Mouse (Mus musculus): ENCODE results near the gene 2010109A12Rik. TPM values are rescaled to one million over a fixed set of nuclear protein-coding genes. Genes with fewer than 3 reads are reported as not detected.

2010109A12Rik gene
- polyA plus RNA-seq, 1 experiment from 2014 or later, result 1.1 TPM

DNA sequence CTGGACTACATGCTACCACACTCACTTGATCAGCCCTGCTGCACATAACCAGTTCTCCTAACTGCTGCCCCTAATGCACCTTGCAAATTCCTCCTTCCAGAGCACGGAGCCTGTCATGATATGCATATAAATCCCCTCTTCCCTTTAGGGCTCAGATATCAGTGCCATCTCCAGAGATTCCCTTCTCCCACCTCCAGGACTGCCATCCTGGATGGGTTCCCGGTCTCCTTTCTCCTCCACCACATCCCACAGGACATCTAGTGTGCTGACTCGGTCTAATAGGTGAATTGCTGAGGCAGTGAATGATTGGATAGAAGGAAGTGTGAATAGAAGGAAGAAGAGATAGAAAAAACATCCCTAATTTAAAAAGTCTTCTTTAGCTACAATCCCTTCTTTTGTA, 25.4 kb downstream of the 2010109A12Rik start:
- DNase-seq (ENCODE audit: low spot score) (no peak), ATAC-seq (ENCODE audit: low FRiP score, low TSS enrichment) (no peak)
- Histone ChIP-seq H3K4me1 (replicated peaks; ENCODE audit: control insufficient read depth, insufficient read depth) (no peaks in the 10 kb centered on the region), H3K4me3 (ENCODE audit: low read depth, low read length) (no peak overlapping the region), H3K9me3 (ENCODE audit: control insufficient read depth, low read length) (no peaks in the 10 kb centered on the region), H3K27ac (replicated peaks) (no peak overlapping the region), H3K27me3 (ENCODE audit: control insufficient read depth, insufficient read depth, low read length) (no peaks in the 10 kb centered on the region), H3K9ac (ENCODE audit: low read length) (no peak overlapping the region), H3K36me3 (ENCODE audit: control insufficient read depth, insufficient read depth, low read length) (no peaks in the 10 kb centered on the region), H3K4me2 (replicated peaks; ENCODE audit: low read depth) (no peak overlapping the region)
- WGBS, result 63% methylated on average over 3 of the region's 3 CpGs
- TF ChIP-seq CTCF (IDR thresholded peaks at IDR 0.05; ENCODE audit: low read depth), result no peak
- TF ChIP-seq EP300 (optimal IDR thresholded peaks at IDR 0.05), result no peak

DNA sequence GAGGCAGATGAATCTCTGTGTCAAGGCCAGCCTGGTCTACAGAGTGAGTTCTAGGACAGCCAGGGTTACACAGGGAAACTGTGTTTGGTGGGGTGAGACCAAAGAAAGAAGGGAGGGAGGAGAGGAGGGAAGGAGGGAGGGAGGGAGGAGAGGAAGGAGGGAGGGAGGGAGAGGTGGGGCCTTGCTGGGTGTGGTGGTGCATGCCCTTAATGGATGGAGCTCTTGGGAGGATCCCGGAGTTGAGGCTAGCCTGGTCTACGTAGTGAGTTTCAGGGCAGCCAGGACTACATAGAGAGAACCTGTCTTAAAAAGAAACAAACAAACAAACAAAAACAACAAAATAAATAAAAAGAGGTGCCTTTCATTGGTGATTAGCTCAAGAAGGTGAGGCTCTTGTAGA, 26.5 kb downstream of the 2010109A12Rik start:
- 76% methylated on average over 2 of the region's 2 CpGs for WGBS
- Histone ChIP-seq H3K4me2 (replicated peaks; ENCODE audit: low read depth) (no peak overlapping the region), H3K4me1 (replicated peaks; ENCODE audit: control insufficient read depth, insufficient read depth) (no peaks in the 10 kb centered on the region), H3K36me3 (ENCODE audit: control insufficient read depth, insufficient read depth, low read length) (no peaks in the 10 kb centered on the region), H3K9me3 (ENCODE audit: control insufficient read depth, low read length) (no peaks in the 10 kb centered on the region), H3K27me3 (ENCODE audit: control insufficient read depth, insufficient read depth, low read length) (no peaks in the 10 kb centered on the region), H3K27ac (replicated peaks) (no peak overlapping the region), H3K9ac (ENCODE audit: low read length) (no peak overlapping the region), H3K4me3 (ENCODE audit: low read depth, low read length) (no peak overlapping the region)
- TF ChIP-seq CTCF (IDR thresholded peaks at IDR 0.05; ENCODE audit: low read depth), result no peak
- no peak for TF ChIP-seq EP300 (optimal IDR thresholded peaks at IDR 0.05)
- ATAC-seq (ENCODE audit: low FRiP score, low TSS enrichment) (no peak), DNase-seq (ENCODE audit: low spot score) (no peak)

- H3K27me3 ChIP-seq (ENCODE audit: control insufficient read depth, insufficient read depth, low read length), result no peaks in the 10 kb centered on the region
- no peak overlapping the region for H3K27ac ChIP-seq (replicated peaks)
- TF ChIP-seq CTCF (IDR thresholded peaks at IDR 0.05; ENCODE audit: low read depth) (no peak), EP300 (optimal IDR thresholded peaks at IDR 0.05) (no peak)
- 72% methylated on average over 4 of the region's 4 CpGs for WGBS
- no peak for ATAC-seq (ENCODE audit: low FRiP score, low TSS enrichment)
- no peak overlapping the region for H3K4me3 ChIP-seq (ENCODE audit: low read depth, low read length)
- no peak overlapping the region for H3K9ac ChIP-seq (ENCODE audit: low read length)
- no peak for DNase-seq (ENCODE audit: low spot score)
- no peaks in the 10 kb centered on the region for H3K9me3 ChIP-seq (ENCODE audit: control insufficient read depth, low read length)
- H3K36me3 ChIP-seq (ENCODE audit: control insufficient read depth, insufficient read depth, low read length), result no peaks in the 10 kb centered on the region
- H3K4me1 ChIP-seq (replicated peaks; ENCODE audit: control insufficient read depth, insufficient read depth), result no peaks in the 10 kb centered on the region
- no peak overlapping the region for H3K4me2 ChIP-seq (replicated peaks; ENCODE audit: low read depth)
These were observed 27.8 kb downstream of the 2010109A12Rik start for GRCm38 (mm10) chr5:93234130-93234529.

DNA sequence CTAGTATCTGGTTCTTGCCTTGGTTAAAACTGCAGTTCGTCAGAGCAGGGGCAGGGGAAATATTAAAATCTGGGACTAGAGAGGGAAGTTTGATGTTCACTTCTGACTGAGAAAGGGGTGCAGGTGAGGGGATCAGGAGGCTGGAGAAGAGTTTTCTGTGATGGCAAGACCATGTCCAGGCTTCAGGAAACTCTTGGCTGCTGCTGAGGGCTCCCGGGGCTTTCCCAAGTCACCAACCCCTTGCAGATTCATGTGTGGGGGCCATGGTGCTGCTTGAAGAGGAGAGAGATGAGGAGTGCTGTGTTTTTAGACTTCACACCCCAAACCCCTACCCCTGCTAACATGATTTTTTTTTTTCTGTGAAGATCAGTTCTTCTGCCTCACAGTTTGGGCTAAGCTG, 28.3 kb downstream of the 2010109A12Rik start:
- ATAC-seq (ENCODE audit: low FRiP score, low TSS enrichment), result no peak
- Histone ChIP-seq H3K4me1 (replicated peaks; ENCODE audit: control insufficient read depth, insufficient read depth) (no peaks in the 10 kb centered on the region), H3K27me3 (ENCODE audit: control insufficient read depth, insufficient read depth, low read length) (no peaks in the 10 kb centered on the region), H3K27ac (replicated peaks) (no peak overlapping the region), H3K4me2 (replicated peaks; ENCODE audit: low read depth) (no peak overlapping the region), H3K36me3 (ENCODE audit: control insufficient read depth, insufficient read depth, low read length) (no peaks in the 10 kb centered on the region), H3K9me3 (ENCODE audit: control insufficient read depth, low read length) (no peaks in the 10 kb centered on the region), H3K4me3 (ENCODE audit: low read depth, low read length) (no peak overlapping the region), H3K9ac (ENCODE audit: low read length) (no peak overlapping the region)
- 91% methylated on average over 2 of the region's 2 CpGs for WGBS
- no peak for DNase-seq (ENCODE audit: low spot score)
- no peak for TF ChIP-seq CTCF (IDR thresholded peaks at IDR 0.05; ENCODE audit: low read depth)
- no peak for TF ChIP-seq EP300 (optimal IDR thresholded peaks at IDR 0.05)

DNA sequence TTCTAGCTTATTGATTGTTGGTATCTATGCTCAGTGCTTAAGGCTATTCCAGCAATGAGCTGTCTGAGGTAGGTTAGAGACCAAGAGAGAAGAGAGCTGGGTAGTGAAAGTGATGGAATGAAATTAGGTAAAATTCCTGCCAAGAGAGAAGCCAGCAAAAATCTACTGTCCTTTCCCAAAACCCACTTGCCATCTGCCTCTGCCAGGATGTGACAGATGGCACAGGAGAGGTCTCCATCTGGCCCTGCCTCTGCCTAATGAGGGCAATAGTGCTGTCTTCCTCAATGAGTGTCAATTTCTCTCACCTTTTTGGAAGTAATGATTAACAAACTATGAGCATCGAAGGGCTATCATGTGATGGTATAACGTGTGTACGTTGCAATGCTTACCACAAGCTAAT, 29.6 kb downstream of the 2010109A12Rik start:
- no peak for TF ChIP-seq CTCF (IDR thresholded peaks at IDR 0.05; ENCODE audit: low read depth)
- TF ChIP-seq EP300 (optimal IDR thresholded peaks at IDR 0.05), result no peak
- H3K4me2 ChIP-seq (replicated peaks; ENCODE audit: low read depth), result no peak overlapping the region
- H3K9ac ChIP-seq (ENCODE audit: low read length), result no peak overlapping the region
- no peak for ATAC-seq (ENCODE audit: low FRiP score, low TSS enrichment)
- no peaks in the 10 kb centered on the region for H3K27me3 ChIP-seq (ENCODE audit: control insufficient read depth, insufficient read depth, low read length)
- 90% methylated on average over 3 of the region's 3 CpGs for WGBS
- no peaks in the 10 kb centered on the region for H3K36me3 ChIP-seq (ENCODE audit: control insufficient read depth, insufficient read depth, low read length)
- DNase-seq (ENCODE audit: low spot score), result no peak
- H3K4me3 ChIP-seq (ENCODE audit: low read depth, low read length), result no peak overlapping the region
- H3K9me3 ChIP-seq (ENCODE audit: control insufficient read depth, low read length), result no peaks in the 10 kb centered on the region
- H3K27ac ChIP-seq (replicated peaks), result no peak overlapping the region
- H3K4me1 ChIP-seq (replicated peaks; ENCODE audit: control insufficient read depth, insufficient read depth), result no peaks in the 10 kb centered on the region

DNA sequence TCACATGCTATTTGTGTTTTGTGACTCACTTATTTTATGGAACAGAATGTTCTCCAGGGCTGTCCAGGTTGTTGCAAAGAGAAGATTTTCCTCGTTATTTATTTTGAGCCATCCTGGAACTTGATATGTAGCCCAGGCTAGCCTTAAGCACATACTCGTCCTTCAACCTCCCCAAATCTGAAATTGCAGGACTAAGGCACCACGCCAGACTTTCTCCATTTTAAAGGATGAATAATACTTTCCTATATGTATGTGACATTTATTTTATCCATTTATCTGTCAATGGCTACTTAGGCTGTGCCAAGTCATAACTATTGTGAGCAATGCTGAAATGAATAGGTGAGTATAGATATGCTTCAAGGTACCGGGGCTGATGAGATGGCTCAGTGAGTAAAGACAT, 30.2 kb downstream of the 2010109A12Rik start:
- ATAC-seq (ENCODE audit: low FRiP score, low TSS enrichment), result no peak

More for the DNA sequence above, 30.2 kb downstream of the 2010109A12Rik start:
- no peak for DNase-seq (ENCODE audit: low spot score)
- H3K4me3 ChIP-seq (ENCODE audit: low read depth, low read length), result no peak overlapping the region
- H3K36me3 ChIP-seq (ENCODE audit: control insufficient read depth, insufficient read depth, low read length), result no peaks in the 10 kb centered on the region
- no peaks in the 10 kb centered on the region for H3K4me1 ChIP-seq (replicated peaks; ENCODE audit: control insufficient read depth, insufficient read depth)
- WGBS, result 76% methylated on average over 4 of the region's 4 CpGs
- no peaks in the 10 kb centered on the region for H3K27me3 ChIP-seq (ENCODE audit: control insufficient read depth, insufficient read depth, low read length)
- TF ChIP-seq CTCF (IDR thresholded peaks at IDR 0.05; ENCODE audit: low read depth) (no peak), EP300 (optimal IDR thresholded peaks at IDR 0.05) (no peak)
- no peak overlapping the region for H3K4me2 ChIP-seq (replicated peaks; ENCODE audit: low read depth)
- H3K9me3 ChIP-seq (ENCODE audit: control insufficient read depth, low read length), result no peaks in the 10 kb centered on the region
- H3K27ac ChIP-seq (replicated peaks), result no peak overlapping the region
- H3K9ac ChIP-seq (ENCODE audit: low read length), result no peak overlapping the region

All from stomach, postnatal 0 days (tissue).